Mouse (Mus musculus): Measurements from ENCODE around the gene Pde5a.

GRCm38 (mm10) chr3:122848410-122849034 lies 119.8 kb downstream of the Pde5a start:
- TF ChIP-seq MAFK (IDR thresholded peaks at IDR 0.05; ENCODE audit: insufficient read depth, low read depth, low read length) (no peak), ZC3H11A (IDR thresholded peaks at IDR 0.05; ENCODE audit: borderline replicate concordance, low read depth, low read length) (no peak)

All from ES-E14 (cell line).